Mouse (Mus musculus) lung, postnatal 36 days (tissue): ENCODE measurements at regions not wholly inside any gene's neighbourhood (a gene's known extent, or its start where the extent isn't known, plus 50 kb on each side); places are given as distances from the start of the nearest gene placed in this dataset.
A peak's percentile ranks its signal among the peaks of the same experiment; 100 is the strongest.
"Not testable (repeated sequence)": the region's sequence is repeated elsewhere in the genome, so short reads cannot be mapped to it uniquely, and the experiment has no call there.

Experiments used
- DNase-seq: peaks from one replicate; pipeline ENCODE4 v3.0.0; 2022; ENCODE audit warnings: mixed read lengths

DNA sequence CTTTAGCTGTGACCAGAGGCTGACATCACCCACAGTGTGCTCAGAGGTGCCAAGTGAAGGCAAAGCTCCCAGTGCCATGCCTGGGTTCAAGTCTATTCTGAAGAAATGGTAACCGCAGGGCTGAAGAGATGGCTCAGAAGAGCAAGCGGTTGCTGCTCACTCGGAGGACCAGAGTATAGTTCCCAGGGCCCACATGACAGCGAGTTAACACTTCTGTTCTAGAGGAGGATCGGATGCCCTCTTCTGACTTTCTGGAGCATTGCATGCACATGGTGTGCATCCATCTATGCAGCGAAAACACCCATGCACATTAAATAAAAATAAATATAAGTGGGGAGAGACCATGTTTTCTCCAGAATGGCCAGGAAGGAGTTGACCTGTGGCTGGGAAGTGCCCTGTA lies 209.5 kb downstream of the Sorl1 start:
- no peak for DNase-seq

DNA sequence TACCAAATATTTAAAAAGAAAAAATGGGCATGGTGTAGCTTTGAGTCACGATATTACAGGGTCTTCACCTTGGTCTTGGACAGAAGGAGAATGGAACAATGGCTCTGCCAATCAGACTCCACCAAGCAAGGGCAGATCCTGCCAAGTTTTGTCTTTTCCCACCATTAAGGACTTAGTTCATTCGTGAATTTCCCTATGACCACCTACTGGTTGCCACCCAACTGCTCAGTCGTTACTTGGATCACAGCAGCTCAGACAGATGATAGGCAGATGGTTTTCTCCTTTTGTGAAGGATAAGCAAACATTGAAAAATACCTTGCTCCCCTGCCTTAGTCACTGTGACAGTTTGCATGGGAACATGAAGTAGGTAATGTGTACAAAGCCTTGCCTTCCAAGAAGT lies 210.2 kb downstream of the Sorl1 start:
- DNase-seq: no peak

DNA sequence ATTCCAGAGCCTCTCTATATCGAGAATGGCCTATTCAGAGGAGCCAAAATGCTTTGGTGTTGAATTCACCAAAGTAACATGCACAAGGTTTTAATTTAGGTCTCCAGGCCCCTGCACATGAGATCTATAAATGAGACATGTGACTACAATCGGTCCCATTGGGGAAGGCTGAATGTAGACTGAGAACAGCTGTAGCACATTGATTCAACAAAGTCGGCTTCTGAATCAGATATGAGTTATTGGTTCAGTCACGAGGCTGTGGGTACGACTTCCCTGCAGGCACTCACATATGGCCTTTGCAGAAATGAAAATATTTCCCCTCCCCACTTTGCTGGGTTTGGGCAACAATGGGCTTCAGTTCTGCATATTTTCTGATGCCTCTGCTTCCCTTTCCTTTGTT lies 211.6 kb downstream of the Sorl1 start:
- DNase-seq: no peak

DNA sequence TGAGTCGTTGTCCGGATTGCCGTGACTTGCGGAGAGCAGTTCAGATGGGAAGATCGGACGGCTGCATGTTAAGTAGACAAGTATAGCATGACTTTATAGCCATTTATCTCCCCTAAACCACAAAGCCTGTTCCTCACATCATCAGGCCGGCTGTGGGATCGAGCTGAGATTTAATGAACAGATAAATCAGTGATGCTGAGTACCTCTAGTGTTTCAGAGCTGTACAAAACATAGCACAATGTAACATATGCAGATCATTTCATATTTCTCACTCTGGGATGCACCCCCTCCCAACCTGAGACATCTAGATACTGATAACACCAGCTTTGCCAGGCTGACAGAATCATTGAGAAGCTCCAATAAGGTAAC lies 223.5 kb downstream of the Sorl1 start:
- no peak for DNase-seq

DNA sequence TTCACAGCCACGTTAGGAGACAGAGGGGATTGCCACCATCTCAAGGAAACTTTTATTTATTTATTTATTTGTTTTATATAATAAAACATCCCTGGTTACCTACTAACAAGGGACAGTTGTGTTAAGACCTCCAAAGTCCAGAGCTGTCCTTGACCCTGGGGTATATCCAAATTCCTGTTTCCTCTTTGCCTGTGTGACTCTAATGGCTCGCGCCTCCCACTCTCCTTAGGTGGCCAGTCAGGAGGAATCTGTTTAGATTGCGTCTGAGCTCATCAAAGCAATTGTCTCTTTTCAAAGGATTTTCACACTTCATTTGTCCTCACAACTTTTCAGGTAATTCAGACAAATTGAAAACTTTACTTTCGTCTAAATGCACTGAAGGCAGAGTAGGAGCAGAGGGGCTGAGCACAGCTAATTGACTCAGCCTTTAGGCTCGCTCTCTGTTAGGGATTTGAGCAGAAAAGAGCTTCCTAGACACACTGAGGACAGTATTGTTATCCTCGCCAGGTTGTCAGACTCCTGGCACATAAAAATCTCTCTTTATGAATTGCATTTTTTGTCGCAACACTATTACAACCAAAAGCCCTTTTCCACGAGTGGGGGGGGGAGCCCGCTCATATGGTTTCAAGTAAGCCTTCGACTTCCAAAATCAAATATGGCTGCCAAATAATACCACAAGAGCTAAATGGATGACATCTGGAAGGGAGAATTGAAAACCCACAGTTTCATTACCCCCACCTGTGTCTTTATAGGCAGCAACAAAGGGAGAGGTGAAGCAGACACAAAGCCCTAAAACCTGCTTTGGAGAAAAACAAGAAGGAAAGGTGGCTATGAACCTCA lies 224.1 kb downstream of the Sorl1 start:
- DNase-seq: no peak

DNA sequence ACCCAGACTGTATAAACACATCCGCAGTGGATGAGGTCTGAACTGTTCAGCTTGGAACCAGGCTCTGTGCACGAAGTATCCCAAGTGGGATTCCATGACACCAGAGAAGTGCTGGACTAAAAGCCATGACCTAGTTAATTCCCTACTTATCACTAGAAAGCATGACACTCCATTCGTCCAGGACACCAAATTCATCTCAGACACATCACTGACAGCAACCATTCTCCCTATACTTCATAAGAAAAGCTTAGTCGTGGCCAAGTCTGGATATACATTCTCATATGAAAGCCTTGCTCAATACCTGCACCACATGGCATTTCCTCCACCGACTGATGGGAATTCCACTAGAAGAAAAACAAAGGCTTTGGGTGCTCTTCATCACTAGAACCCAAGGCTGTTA lies 229.0 kb downstream of the Sorl1 start:
- DNase-seq: no peak

DNA sequence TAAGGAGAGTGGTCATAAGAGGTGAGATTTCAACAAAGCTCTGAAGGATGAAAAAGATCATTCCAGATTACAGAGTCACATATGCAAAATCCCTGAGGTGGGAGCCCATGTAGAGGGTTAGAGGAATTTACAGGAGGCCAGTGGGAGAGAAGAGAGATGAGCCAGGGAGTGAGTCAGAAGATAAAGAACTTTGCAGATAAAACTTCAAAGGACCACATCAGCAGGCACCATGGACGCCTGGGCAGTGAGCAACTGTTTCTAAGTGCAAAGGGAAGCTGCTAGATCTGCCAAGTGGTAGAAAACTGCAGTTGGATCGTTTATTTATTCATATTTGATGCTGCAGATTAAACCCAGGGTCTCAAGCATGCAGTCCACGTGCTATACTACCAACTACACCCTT lies 231.3 kb downstream of the Sorl1 start:
- DNase-seq: no peak

DNA sequence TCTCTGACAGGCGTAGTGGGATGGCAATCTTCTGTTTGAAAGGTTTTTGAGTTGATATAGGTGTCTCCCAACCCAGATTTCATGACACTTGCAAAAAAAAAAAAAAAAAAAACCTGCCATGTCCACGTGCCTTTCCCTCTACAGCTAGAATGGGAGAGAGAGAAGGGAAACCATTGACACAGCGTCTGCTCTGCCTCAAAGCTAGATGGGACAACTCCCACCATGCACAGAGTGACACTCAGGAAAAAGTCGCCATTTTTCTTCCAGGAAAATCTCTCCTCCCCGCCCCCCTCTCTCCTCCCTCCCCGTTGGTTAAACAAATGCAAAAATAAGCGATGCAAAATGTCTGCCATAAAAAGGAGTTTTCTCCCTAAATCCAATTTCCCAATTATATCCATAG lies 232.9 kb downstream of the Sorl1 start:
- DNase-seq: no peak

DNA sequence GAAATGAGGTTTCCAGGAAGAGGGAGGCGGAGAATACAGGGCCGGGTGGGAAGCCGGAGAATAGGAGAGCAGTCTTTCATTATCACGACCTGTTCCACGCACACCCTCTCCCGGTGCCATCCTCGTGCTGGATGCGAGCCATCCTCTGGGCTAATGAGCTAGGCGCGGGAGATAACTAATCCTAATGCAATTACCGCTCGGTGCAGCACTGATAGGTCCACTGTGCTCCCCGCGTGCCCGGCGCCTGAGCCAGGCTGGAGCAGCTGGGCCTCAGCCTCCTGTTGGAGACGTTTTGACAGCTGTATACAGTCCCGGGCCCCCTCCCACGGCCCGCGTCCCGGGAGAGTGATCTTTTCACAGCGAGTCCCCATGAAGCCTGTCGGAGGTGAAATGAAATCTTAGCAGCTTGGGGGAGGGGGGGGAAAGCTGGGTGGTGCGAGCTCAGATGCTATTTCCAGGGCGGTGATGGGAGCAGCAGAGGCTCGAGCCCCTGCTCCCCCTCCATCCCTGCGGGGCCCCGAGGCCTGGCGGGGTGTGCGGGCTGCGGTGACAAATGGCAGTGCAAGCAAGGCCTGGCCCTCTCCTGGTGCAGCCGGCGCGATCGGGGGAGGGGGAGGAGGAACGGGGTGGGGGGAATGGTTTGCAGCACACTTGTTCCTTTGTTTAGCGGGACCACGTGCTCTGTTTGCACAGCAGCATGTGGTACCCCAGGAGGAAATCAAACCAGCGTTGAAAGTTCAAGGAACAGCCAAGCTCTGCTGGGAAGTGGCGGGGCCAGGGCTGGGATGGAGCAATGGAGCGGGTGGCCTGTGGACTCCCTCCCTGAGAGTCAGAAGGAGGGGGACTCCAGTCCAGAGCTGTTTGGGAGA lies 233.6 kb downstream of the Sorl1 start:
- peak; percentile 62 for DNase-seq

DNA sequence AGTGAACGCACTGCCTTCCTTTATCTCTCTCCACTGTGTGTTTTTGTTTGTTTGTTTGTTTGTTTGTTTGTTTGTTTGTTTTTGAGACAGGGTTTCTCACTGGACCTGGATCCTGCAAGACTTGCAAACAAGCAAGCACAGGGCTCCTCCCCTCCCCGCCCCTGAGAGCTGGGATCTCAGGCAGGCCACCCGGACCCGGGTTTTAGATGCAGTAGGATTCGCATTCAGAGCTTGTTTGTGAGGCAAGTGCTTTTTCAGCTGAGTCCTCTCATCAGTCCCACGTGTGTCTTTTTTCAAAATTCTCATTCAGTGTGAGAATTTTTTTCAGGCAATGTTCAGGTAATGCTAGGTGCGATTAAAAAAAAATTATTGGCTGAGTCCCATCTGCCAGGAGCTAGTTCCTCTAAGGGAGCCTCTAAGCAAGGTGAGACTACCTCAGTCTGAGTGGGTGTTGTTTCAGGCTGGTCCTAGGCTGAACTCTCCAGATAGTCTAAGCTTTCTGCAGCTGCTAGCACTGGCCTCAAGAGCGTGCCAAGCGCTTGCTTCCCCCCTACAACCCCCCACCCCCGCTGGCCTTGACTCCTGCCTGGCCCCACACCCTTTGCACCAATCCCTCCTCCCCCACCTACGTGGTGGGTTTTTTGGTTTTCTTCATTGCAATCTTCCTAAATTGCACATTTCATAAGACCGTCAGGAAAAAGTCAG lies 234.4 kb downstream of the Sorl1 start:
- no peak for DNase-seq

DNA sequence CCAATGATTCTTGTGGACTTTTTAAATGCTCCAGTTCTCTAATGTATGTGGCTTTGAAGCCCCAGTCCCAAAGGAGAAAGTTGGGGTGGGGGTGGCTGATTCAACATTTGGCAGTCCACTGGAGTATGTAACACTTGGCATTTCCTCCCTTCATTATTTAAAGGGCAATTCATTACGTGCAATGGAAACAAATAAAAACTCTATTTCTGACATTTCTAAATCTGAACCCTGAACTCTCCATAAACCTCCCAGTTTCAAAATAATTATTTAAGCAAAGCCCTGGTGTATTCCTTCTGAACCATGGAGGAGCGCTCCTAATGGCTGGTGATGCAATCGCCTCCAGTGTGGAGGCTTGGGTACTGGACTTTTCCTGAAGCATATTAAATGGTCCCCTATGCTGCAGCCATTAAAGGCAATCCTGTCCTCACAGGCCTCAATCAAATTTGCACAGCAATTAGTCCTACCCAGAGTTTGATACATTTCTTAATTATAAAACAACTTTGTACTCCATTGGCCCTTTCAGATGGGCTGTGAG lies 235.4 kb downstream of the Sorl1 start:
- no peak for DNase-seq

DNA sequence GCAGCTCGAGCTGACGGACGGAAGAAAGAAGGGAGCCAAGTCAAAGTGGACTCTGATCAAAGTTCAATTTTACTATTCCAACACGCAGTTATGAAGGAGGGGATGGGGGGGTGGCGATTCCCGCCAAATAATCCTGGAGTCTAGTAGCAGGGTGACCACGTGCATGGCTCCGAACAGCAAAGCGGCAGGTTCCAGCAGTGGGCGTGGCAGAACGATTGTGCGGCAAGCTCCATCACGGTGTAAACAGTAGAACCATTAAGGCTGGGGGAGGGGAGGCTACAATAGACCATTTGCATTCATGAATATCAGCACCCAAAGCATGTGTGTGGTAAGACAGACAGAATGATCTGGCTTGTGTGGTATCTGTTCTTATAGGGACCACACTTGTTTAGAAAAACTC lies 237.6 kb downstream of the Sorl1 start:
- DNase-seq: not testable (repeated sequence)

DNA sequence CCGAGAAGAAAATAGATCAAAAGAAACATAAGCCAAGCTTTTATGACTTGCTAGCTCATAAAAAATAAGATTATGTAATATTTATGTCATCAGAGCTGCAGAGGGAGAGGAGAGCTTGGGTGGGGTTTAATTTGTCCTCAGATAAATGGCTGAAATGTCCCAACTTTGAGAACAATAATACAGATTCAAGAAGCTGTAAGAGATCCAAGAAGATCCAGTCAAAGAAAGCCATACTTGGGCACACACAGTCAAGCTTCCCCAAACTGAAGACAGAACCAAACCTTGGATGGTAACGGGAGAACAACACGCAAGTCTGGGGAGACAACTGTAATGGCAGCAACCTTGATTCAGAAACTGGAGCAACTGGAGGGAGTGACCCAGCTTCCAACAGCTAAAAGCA lies 243.6 kb downstream of the Sorl1 start:
- no peak for DNase-seq

DNA sequence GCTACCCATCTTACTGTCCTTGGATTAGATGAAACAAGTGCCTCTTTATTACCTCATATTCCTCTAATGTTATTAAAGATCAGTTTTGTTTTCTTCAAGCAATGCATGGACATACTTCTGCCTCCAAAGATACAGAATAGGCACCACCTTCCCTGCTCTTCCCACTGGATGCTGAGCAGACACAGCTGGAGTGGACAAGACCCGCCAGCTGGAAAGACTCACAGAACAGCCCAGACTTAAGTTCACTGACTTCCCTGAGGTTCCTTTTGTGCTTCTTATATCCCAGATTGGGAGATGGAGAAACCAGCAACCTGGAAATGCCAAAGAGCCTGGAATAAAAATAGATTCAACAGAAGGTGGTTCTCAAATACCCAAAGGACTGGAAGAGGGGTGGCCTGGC lies 245.0 kb downstream of the Sorl1 start:
- peak; percentile 69 for DNase-seq

DNA sequence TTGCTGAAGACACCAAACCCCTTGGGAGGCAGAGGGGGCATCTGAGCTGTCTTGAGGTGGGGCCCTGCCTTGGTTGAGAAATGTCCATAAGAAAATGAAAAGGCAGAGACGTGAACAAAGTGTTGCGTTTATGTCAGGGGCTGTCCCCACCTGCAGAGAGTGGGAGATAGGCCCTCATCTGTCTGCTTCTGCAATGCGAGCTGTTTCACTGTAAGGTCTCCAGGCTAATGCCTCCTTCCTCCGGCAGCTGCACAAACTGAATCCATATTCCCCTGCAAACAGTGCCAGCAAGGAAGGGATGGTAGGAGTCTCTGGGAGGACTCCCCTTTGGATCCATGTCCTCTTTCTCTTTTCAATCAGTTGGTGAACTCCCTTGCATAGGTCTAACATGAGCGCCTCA lies 263.0 kb downstream of the Sorl1 start:
- DNase-seq: no peak

DNA sequence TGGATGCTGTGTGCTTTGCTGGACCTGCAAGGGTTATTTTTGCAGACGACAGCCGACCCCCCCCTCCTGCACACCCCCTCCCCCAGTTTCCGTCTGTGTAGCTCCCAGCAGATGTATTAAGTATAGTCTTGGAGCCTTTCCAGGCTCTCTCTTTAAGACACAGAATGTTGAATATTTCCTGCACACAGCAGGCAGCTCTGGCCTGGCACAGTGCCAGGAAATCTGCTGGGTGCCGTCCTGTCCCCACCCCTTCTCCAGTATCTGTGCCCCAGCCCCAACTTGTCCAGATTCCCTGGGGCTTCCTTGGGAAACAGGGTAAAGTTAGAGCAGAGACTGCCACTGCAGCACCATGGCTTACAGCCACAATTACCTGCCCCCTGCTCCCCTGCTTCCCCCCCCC lies 263.4 kb downstream of the Sorl1 start:
- DNase-seq: peak; percentile 25

DNA sequence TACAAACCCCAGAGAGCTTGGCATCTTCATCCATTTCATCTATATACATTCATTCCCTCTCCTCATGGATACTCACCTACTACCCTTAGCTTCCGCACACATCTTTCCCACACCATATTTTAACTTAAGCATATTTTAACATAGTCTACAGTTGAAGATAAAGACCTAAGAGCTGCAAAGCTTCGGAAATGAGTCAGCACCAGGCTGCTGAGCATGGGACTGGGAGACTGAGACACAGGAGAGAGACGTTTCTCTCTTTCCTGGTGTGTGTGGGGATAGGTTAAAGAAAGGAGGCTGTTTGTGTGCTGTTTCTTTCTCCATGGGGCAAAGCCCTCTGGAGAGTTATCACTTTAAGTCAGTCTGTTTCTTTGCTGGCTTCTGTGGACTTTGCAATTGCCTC lies 264.3 kb downstream of the Sorl1 start:
- DNase-seq: no peak

DNA sequence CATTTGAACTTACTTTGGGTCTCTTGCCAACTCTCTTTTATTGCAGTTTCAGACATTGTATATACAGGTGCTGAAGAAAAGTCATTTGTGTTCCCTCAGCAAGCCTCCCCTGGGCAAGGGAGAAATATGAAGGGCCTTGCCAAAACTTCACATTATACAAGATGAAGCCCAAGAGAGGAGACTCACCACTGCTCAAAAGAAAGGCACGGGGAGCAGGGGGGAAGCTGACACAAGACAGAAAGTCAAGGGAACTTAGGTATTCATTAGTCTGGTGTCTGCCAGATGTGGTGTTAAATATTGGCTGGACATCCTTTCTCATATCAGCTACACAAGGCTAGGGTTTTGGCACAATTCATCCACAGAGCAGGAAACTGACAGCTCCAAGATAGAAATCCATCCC lies 272.0 kb downstream of the Sorl1 start:
- no peak for DNase-seq

DNA sequence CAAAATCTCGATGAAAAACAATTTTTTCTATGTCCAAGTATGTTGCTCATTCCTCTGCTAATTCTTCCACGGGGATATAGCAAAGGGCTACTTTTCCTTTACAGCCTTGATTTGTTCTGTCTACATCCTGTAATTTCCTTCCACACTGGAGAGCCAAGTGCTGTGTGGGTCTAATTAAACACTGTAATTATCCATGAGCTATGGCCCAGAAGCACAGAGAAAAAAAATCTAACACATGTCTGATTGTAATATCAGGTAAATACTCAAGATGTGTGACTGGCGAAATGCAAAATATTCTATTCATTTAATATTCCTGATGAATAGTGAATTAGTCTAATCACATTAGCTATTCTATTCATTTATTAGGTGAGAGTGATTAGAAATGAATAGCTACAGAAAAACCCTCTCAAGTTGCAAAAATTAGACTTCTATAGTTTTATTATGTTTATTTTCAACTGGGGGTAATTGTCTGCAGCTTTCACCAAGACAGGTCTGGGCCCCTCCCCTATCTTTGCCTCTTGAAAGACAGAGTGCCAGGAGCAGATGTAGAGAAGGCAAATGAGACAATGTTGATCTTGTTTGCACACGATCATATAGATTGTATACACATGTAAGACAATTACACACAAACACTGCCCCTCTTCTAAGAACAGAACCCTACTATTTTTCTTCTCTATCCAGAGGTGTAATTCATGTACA lies 274.3 kb downstream of the Sorl1 start:
- DNase-seq: no peak

DNA sequence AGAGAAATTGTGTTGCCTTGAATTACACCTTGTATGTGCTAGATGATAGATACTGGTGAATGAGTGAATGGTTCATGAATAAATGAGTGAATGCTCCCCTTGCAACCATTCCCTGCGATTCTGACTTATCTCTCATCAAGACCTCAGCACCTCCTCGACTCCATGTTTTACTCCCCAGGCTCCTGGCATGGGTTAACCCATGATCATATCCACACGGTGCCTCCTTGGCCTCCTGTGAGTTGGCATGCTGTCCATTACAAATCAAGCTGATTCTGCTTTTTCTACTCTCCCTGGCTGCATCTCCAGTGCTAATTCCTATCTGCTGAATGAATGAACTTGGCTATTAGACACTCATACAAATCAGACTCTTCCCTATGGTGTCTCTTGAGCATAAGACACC lies 279.5 kb downstream of the Sorl1 start:
- no peak for DNase-seq

DNA sequence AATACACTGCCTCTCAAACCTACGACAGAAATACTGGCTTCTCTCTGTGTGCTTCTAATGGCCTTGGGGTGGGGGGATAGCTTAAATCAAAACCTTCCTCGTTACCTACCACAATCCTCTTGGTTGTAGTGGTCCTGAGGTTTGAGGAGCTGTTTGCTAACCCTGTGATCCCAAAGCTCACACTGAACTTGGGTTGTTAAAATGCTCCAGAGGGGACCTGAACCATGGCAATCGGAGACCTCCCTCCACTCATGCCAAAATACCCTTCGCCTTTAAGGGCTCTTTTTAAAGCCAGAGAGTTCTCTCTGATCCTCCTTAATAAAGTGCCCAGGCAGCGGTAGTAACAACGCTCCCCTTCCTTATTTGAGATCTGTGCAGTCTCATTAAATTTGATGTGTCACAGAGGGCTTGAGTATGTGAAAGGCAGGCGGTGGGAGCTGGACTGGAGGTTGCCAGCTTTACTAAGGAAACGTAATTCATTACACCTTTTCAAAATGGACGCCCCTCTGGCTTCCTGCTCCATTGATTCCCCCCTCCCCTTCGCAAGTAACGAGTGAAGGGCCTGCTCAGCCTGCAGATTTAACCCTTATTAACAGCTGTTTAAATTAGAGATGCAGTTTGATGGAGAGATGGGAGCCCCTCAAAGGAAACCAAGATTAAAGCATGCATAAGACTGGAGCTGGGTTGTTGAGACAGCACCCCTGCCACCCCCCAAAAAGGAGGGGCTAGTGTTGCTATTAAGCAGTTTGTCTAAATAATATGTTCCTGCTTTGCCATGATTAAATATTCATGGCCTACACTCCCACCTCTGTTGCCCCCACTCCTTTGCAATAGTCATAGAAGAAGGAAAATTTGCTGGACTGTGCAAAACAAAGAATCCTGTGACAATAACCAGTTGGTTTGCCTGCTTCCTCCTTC lies 289.4 kb downstream of the Sorl1 start:
- no peak for DNase-seq

DNA sequence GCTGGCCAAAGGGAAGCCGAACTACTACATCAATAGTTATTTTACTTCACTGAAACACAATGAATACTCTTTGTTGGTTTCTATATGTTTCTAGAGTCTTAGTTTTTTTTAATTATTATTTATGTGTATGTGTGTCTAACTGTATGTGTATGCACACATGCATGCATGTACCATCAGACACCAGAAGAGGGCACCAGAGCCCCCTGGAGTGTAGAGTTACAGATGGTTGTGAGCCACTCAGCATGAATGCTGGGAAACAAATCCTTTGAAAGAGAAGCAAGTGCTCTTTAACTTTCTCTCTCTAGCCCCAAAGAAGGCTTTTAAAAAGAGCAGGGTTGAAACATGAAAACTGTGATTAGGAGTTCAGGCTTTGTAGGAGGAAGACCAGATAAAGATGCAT lies 290.7 kb downstream of the Sorl1 start:
- no peak for DNase-seq
